Mouse (Mus musculus) heart, postnatal 0 days (tissue): ENCODE data around the gene Cela2a. TPM values are rescaled to one million over a fixed set of nuclear protein-coding genes. Genes with fewer than 3 reads are reported as not detected.
A peak's percentile ranks its signal among the peaks of the same experiment; 100 is the strongest.

ENCODE experiments used
- ATAC-seq: fragments of 200-750 bp; cut with Nextera tagmentation; 2 replicates; pipeline ENCODE4 v1.8.0; 2017; ENCODE audit warnings: low read depth, moderate number of reproducible peaks, moderate library complexity; ENCODE audit not compliant: insufficient read depth
- DNase-seq: peaks from one replicate; pipeline ENCODE4 v3.0.0-alpha.2; 2016; ENCODE audit warnings: low spot score
- H3K27ac ChIP-seq: fragments of 300-500 bp; sonication (generic); 2 replicates; pipeline ENCODE4 v1.5.1; 2014; ENCODE audit warnings: low read depth, mild to moderate bottlenecking
- H3K27me3 ChIP-seq: fragments of 300-500 bp; sonication (generic); 2 replicates; pipeline ENCODE4 v1.6.1; 2014; ENCODE audit warnings: low read length, mixed read lengths; ENCODE audit not compliant: control insufficient read depth, insufficient read depth
- H3K36me3 ChIP-seq: fragments of 300-500 bp; sonication (generic); replicated peaks from 2 replicates; pipeline ENCODE4 v1.6.1; 2014; ENCODE audit warnings: low read length, mixed read lengths; ENCODE audit not compliant: control insufficient read depth, insufficient read depth
- H3K4me1 ChIP-seq: fragments of 300-500 bp; sonication (generic); 2 replicates; pipeline ENCODE4 v1.6.1; 2014; ENCODE audit warnings: antibody characterized with exemption; ENCODE audit not compliant: control insufficient read depth, insufficient read depth
- H3K4me2 ChIP-seq: fragments of 300-500 bp; sonication (generic); 2 replicates; pipeline ENCODE4 v1.6.1; 2014; ENCODE audit warnings: low read depth, mild to moderate bottlenecking, low read length, moderate library complexity
- H3K4me3 ChIP-seq: fragments of 300-500 bp; sonication (generic); 2 replicates; pipeline ENCODE4 v1.5.1; 2014; ENCODE audit warnings: low read depth, low read length
- H3K9ac ChIP-seq: fragments of 300-500 bp; sonication (generic); replicated peaks from 2 replicates; pipeline ENCODE4 v1.6.1; 2014; ENCODE audit warnings: low read depth, low read length, mixed read lengths
- H3K9me3 ChIP-seq: fragments of 300-500 bp; sonication (generic); replicated peaks from 2 replicates; pipeline ENCODE4 v1.6.1; 2016; ENCODE audit warnings: low read length; ENCODE audit not compliant: control insufficient read depth
- CTCF ChIP-seq: IDR thresholded peaks from 2 replicates; pipeline ENCODE4 v1.5.1; 2016; ENCODE audit warnings: antibody characterized with exemption, control low read depth, low read depth
- EP300 ChIP-seq: IDR thresholded peaks from 2 replicates; pipeline ENCODE4 v1.6.1; 2016; ENCODE audit warnings: antibody characterized with exemption, low read depth
- WGBS: fragments of 180-500 bp; shearing (Covaris S2); extraction: QIAGEN DNeasy Blood & Tissue Kit; methylation state at CpG from one replicate; pipeline ENCODE4 v1.1.7; 2014; 5-methylcytosine and 5-hydroxymethylcytosine counted together
- polyA plus RNA-seq: library from polyadenylated mRNA; unstranded; fragments of >200 nt; fragmentation: Nextera tagmentation; extraction: Ambion mirVana; gene quantifications from 2 replicates; pipeline ENCODE4 v1.2.1, GENCODE M21; 2015
- total RNA-seq: library from RNA; depleted of rRNA; stranded (reverse); fragments of >200 nt; gene quantifications from 2 replicates; pipeline ENCODE4 v1.2.3, GENCODE M21; 2014; ENCODE audit warnings: low replicate concordance

The Cela2a gene
- total and polyA plus RNA-seq, 2 experiments from 2014 or later, result 0.20 TPM; not detected in 1

DNA sequence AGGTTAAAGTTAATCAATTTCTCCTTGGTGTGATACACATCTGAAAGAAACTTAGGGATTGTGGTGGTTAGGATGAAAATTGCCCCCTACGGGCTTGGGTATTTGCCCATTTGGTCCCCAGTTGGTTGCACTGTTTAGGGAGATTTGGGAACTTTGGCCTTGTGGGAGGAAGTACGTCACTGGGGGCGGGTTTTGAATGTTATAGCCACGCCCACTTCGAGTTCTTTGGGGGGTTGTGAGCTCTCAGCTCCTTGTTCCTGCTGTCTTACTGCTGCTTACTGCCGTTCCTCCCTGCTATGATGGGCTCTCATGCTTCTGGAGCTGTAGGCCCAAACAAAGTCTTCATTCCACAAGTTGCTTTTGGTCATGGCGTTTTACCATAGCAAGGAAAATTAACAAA, 5.4 kb upstream of the Cela2a start:
- no peaks in the 10 kb centered on the region for H3K36me3 ChIP-seq
- H3K9ac ChIP-seq, result no peak overlapping the region
- no peaks in the 10 kb centered on the region for H3K9me3 ChIP-seq
- DNase-seq (no peak), ATAC-seq (no peak)
- no peak for TF ChIP-seq EP300
- TF ChIP-seq CTCF, result no peak
- H3K27me3 ChIP-seq, result no peaks in the 10 kb centered on the region
- H3K4me2 ChIP-seq, result no peak overlapping the region
- no peak overlapping the region for H3K4me3 ChIP-seq
- no peak overlapping the region for H3K27ac ChIP-seq
- no peaks in the 10 kb centered on the region for H3K4me1 ChIP-seq
- 67% methylated on average over 7 of the region's 7 CpGs for WGBS

DNA sequence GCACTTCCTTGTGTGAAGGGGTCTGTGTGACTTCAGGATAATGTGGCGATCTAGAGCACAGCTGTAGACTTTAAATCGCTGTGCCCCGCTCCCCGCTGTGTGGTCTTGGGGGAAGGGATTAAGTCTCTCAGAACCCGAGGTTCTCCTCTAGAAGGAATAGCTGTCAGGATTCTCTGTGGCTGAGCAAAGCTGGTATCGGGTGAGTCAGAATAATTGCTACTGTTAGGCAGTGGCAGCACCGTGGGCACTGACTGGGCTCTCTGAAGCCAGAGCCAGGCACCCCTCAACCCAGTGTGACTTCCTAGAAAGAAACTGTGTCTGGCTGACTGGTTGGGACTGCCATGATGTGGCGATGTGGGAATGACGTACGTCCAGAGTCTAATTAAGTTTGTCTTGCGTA, 4.4 kb upstream of the Cela2a start:
- no peaks in the 10 kb centered on the region for H3K27me3 ChIP-seq
- H3K4me3 ChIP-seq, result no peak overlapping the region
- 55% methylated on average over 11 of the region's 11 CpGs for WGBS
- no peak for ATAC-seq
- H3K4me2 ChIP-seq, result no peak overlapping the region
- H3K36me3 ChIP-seq, result no peaks in the 10 kb centered on the region
- H3K9me3 ChIP-seq, result no peaks in the 10 kb centered on the region
- no peak overlapping the region for H3K27ac ChIP-seq
- no peak overlapping the region for H3K9ac ChIP-seq
- H3K4me1 ChIP-seq, result no peaks in the 10 kb centered on the region
- TF ChIP-seq EP300 (no peak), CTCF (no peak)
- DNase-seq, result no peak

DNA sequence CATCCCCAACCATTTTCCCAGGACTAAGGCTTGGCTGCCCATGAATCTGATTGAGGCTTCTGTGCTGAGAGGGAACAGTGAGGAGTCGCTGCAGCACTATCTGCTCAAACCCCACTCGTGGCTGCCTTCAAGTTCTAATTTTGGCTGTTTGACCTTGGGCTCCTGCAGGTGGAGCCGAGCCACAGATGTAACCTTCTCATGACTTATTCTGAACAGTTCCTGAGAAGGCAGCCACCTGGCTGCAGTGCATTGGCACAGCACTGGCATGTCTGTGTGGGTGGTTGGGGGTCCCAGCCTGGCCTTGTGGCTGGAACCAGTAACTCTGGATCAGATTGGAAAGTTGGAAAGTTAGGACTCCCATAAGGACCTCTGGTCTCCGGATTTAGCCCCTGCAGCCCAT, 2.2 kb upstream of the Cela2a start:
- Histone ChIP-seq H3K9me3 (no peaks in the 10 kb centered on the region), H3K36me3 (no peaks in the 10 kb centered on the region), H3K4me3 (no peak overlapping the region), H3K27ac (peak overlapping the region; percentile 55; the same call in 1 of the 2 replicates), H3K27me3 (no peaks in the 10 kb centered on the region), H3K4me1 (no peaks in the 10 kb centered on the region), H3K4me2 (no peak overlapping the region), H3K9ac (no peak overlapping the region)
- TF ChIP-seq CTCF (0 out of 2 replicates have a peak, but pooled peaks have one; percentile 19), EP300 (no peak)
- 26% methylated on average over 4 of the region's 4 CpGs for WGBS
- peak; percentile 69 for ATAC-seq
- peak; percentile 18 for DNase-seq

DNA sequence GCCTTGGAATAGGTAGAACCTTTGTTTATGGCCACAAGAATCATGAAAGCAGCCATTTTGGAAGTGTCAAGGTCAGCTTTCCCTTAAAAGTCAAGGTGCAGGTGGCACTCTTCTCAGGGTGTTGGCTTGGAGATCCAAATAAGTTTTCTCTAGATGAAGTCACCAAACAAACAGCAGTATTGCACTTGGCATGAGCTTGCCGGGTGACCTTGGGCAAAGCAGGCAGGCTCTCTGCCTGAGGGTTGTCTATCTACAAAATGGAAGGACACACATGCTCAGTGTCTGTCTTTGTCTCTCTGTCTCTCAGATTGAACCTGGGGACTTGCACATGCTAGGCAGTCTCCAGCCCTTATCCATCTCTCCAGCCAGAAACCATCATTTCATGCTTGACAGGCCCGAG, 1.4 kb upstream of the Cela2a start:
- H3K36me3 ChIP-seq, result no peaks in the 10 kb centered on the region
- no peak for DNase-seq
- ATAC-seq, result no peak
- no peaks in the 10 kb centered on the region for H3K4me1 ChIP-seq
- H3K27me3 ChIP-seq, result no peaks in the 10 kb centered on the region
- no peak for TF ChIP-seq EP300
- no peak overlapping the region for H3K4me2 ChIP-seq
- WGBS, result 81% methylated on average over 2 of the region's 2 CpGs
- no peaks in the 10 kb centered on the region for H3K9me3 ChIP-seq
- H3K9ac ChIP-seq, result no peak overlapping the region
- no peak overlapping the region for H3K4me3 ChIP-seq
- H3K27ac ChIP-seq, result no peak overlapping the region

DNA sequence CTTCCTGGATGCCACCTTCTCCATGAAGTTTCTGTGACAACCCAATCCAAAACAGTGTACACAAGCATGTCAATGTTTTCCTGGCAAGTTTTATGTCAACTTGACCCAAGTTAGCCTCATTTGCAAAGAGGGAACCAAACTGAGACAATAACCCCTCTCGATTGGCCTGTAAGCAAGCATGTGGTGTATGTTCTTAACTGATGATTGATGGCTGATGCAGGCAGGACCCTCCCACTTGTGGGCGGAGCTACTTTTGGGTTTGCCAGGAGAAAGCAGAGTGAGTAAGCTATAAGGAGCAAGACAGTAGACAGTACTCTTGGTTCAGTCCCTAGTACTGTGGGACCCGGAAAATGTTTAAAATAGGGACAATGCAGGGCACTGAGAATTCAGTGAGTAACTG, 3.0 kb downstream of the Cela2a start:
- Histone ChIP-seq H3K27me3 (no peaks in the 10 kb centered on the region), H3K9me3 (no peaks in the 10 kb centered on the region), H3K36me3 (no peaks in the 10 kb centered on the region), H3K9ac (no peak overlapping the region), H3K4me3 (no peak overlapping the region), H3K4me2 (no peak overlapping the region), H3K27ac (no peak overlapping the region), H3K4me1 (no peaks in the 10 kb centered on the region)
- no peak for ATAC-seq
- WGBS, result 47% methylated on average over 3 of the region's 3 CpGs
- TF ChIP-seq CTCF (no peak), EP300 (no peak)
- DNase-seq, result no peak

DNA sequence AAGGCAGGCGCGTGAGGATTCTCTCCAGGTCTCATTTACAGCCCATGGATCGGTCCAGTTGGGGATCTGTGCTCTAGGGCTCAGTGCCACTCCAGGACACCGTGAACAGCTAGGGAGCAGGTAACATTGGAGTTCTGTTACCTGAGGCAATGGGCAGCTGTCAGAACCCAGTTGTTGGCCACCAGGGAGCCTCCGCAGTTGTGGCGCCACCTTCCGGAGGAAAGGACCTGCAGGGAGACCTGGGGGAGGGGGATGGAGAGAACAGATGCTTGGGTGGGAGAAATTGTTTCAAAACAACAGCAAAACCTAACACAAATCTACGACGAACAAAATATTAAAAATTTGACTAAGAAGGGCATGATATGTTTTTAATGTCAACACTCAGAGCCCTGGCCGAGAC, 3.9 kb downstream of the Cela2a start:
- no peaks in the 10 kb centered on the region for H3K4me1 ChIP-seq
- no peak for TF ChIP-seq EP300
- peak; percentile 15; the same call in 1 of the 2 replicates for TF ChIP-seq CTCF
- DNase-seq, result no peak
- no peaks in the 10 kb centered on the region for H3K27me3 ChIP-seq
- no peak overlapping the region for H3K9ac ChIP-seq
- no peak overlapping the region for H3K27ac ChIP-seq
- H3K4me3 ChIP-seq, result no peak overlapping the region
- ATAC-seq, result no peak
- no peaks in the 10 kb centered on the region for H3K36me3 ChIP-seq
- 65% methylated on average over 10 of the region's 10 CpGs for WGBS
- H3K4me2 ChIP-seq, result no peak overlapping the region
- H3K9me3 ChIP-seq, result no peaks in the 10 kb centered on the region
